Mouse (Mus musculus): ENCODE results near the gene Clip3. TPM values are rescaled to one million over a fixed set of nuclear protein-coding genes. Genes with fewer than 3 reads are reported as not detected.

Gene Clip3
- polyA plus RNA-seq, 2 experiments = 0.86 to 1.0 TPM

DNA sequence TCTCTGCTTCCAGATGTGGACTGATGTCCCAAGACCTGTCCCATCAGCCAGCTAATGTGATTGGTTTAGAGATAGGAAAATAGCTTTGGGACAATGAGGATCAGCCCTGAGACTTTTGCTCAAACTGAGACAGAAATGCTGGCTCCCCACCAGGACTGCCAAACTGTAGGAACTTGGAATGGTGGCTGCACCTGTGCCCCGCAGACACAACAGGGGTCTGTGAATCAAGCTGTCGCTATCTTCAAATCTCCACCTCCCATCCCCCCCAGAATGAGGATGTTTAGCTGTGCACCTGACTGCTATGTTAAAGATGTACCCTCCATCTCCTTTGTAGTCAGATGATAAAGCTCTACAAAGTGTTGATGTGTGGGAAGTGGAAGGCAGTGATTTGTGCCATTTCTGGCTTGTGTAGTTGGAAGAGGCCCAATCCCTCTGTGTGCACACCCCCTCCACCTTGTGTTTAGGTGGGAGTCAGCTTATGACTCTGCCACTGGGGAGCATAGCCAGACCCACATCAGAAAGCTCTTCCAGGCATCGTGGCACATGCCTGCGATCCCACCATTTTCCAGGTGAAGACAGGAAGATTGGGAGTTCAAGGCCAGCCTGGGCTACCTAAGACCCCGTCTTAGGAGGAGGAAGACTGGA lies 32.9 kb downstream of the Clip3 start:
- Histone ChIP-seq H3K9me3 (ENCODE audit: control insufficient read depth, low read length) (no peaks in the 10 kb centered on the region), H3K27ac (no peak overlapping the region), H3K27me3 (ENCODE audit: control insufficient read depth, insufficient read depth, low read length) (no peaks in the 10 kb centered on the region), H3K36me3 (replicated peaks; ENCODE audit: control insufficient read depth, insufficient read depth, low read depth) (no peaks in the 10 kb centered on the region), H3K9ac (replicated peaks) (no peak overlapping the region), H3K4me1 (replicated peaks; ENCODE audit: control insufficient read depth in 2 of 2, insufficient read depth in 2 of 2, low read length in 1 of 2) (peaks cover 9 to 13% of the 10 kb centered on the region in 2 experiments; a peak in 3 of 4 replicates), H3K4me3 (ENCODE audit: insufficient read depth in 1 of 2, low read depth in 2 of 2, low read length in 2 of 2) (no peak overlapping the region), H3K4me2 (ENCODE audit: low read depth) (no peak overlapping the region)
- TF ChIP-seq CTCF (IDR thresholded peaks at IDR 0.05; ENCODE audit: low read depth) = no peak
- no peak for TF ChIP-seq EP300 (IDR thresholded peaks at IDR 0.05; ENCODE audit: low read depth)
- WGBS (ENCODE audit: insufficient replicate concordance) = 57% methylated on average over 5 of the region's 5 CpGs
- DNase-seq (ENCODE audit: low read depth in 3 of 3, low spot score in 3 of 3) (no peak), ATAC-seq (ENCODE audit: insufficient read depth) (no peak)

GRCm38 (mm10) chr7:30325364-30325763 lies 33.8 kb downstream of the Clip3 start:
- Histone ChIP-seq H3K4me3 (ENCODE audit: insufficient read depth in 1 of 2, low read depth in 2 of 2, low read length in 2 of 2) (no peak overlapping the region), H3K9me3 (ENCODE audit: control insufficient read depth, low read length) (no peaks in the 10 kb centered on the region), H3K4me1 (replicated peaks; ENCODE audit: control insufficient read depth in 2 of 2, insufficient read depth in 2 of 2, low read length in 1 of 2) (peaks cover 9 to 13% of the 10 kb centered on the region in 2 experiments; a peak in 3 of 4 replicates), H3K4me2 (ENCODE audit: low read depth) (no peak overlapping the region), H3K36me3 (replicated peaks; ENCODE audit: control insufficient read depth, insufficient read depth, low read depth) (no peaks in the 10 kb centered on the region), H3K27me3 (ENCODE audit: control insufficient read depth, insufficient read depth, low read length) (no peaks in the 10 kb centered on the region), H3K27ac (no peak overlapping the region), H3K9ac (replicated peaks) (no peak overlapping the region)
- ATAC-seq (ENCODE audit: insufficient read depth) (no peak), DNase-seq (ENCODE audit: low read depth in 3 of 3, low spot score in 3 of 3) (peak in 2 of 3 experiments; percentile 48 to 59)
- no peak for TF ChIP-seq EP300 (IDR thresholded peaks at IDR 0.05; ENCODE audit: low read depth)
- peak; percentile 84 for TF ChIP-seq CTCF (IDR thresholded peaks at IDR 0.05; ENCODE audit: low read depth)
- 48% methylated on average over 2 of the region's 2 CpGs for WGBS (ENCODE audit: insufficient replicate concordance)

- no peak for TF ChIP-seq CTCF (IDR thresholded peaks at IDR 0.05; ENCODE audit: low read depth)
- no peak for TF ChIP-seq EP300 (IDR thresholded peaks at IDR 0.05; ENCODE audit: low read depth)
- Histone ChIP-seq H3K27ac (no peak overlapping the region), H3K36me3 (replicated peaks; ENCODE audit: control insufficient read depth, insufficient read depth, low read depth) (no peaks in the 10 kb centered on the region), H3K9ac (replicated peaks) (no peak overlapping the region), H3K4me1 (replicated peaks; ENCODE audit: control insufficient read depth in 2 of 2, insufficient read depth in 2 of 2, low read length in 1 of 2) (peaks cover 5 to 6% of the 10 kb centered on the region in 2 experiments; a peak in 3 of 4 replicates), H3K4me3 (ENCODE audit: insufficient read depth in 1 of 2, low read depth in 2 of 2, low read length in 2 of 2) (no peak overlapping the region), H3K9me3 (ENCODE audit: control insufficient read depth, low read length) (no peaks in the 10 kb centered on the region), H3K4me2 (ENCODE audit: low read depth) (no peak overlapping the region), H3K27me3 (ENCODE audit: control insufficient read depth, insufficient read depth, low read length) (no peaks in the 10 kb centered on the region)
- DNase-seq (ENCODE audit: low read depth in 3 of 3, low spot score in 3 of 3) (no peak), ATAC-seq (ENCODE audit: insufficient read depth) (no peak)
Observed at GRCm38 (mm10) chr7:30326427-30326826, 34.9 kb downstream of the Clip3 start.

- no peaks in the 10 kb centered on the region for H3K9me3 ChIP-seq (ENCODE audit: control insufficient read depth, low read length)
- 61% methylated on average over 15 of the region's 15 CpGs for WGBS (ENCODE audit: insufficient replicate concordance)
- H3K36me3 ChIP-seq (replicated peaks; ENCODE audit: control insufficient read depth, insufficient read depth, low read depth) = no peaks in the 10 kb centered on the region
- H3K27me3 ChIP-seq (ENCODE audit: control insufficient read depth, insufficient read depth, low read length) = no peaks in the 10 kb centered on the region
- H3K9ac ChIP-seq (replicated peaks) = no peak overlapping the region
- no peak overlapping the region for H3K4me3 ChIP-seq (ENCODE audit: insufficient read depth in 1 of 2, low read depth in 2 of 2, low read length in 2 of 2)
- no peak overlapping the region for H3K4me2 ChIP-seq (ENCODE audit: low read depth)
- ATAC-seq (ENCODE audit: insufficient read depth) (no peak), DNase-seq (ENCODE audit: low read depth in 3 of 3, low spot score in 3 of 3) (no peak)
- no peak overlapping the region for H3K27ac ChIP-seq
- H3K4me1 ChIP-seq (replicated peaks; ENCODE audit: control insufficient read depth in 2 of 2, insufficient read depth in 2 of 2, low read length in 1 of 2) = peaks cover 5 to 6% of the 10 kb centered on the region in 2 experiments; a peak in 3 of 4 replicates
- no peak for TF ChIP-seq CTCF (IDR thresholded peaks at IDR 0.05; ENCODE audit: low read depth)
- no peak for TF ChIP-seq EP300 (IDR thresholded peaks at IDR 0.05; ENCODE audit: low read depth)
Observed at GRCm38 (mm10) chr7:30327140-30327539, 35.6 kb downstream of the Clip3 start.

DNA sequence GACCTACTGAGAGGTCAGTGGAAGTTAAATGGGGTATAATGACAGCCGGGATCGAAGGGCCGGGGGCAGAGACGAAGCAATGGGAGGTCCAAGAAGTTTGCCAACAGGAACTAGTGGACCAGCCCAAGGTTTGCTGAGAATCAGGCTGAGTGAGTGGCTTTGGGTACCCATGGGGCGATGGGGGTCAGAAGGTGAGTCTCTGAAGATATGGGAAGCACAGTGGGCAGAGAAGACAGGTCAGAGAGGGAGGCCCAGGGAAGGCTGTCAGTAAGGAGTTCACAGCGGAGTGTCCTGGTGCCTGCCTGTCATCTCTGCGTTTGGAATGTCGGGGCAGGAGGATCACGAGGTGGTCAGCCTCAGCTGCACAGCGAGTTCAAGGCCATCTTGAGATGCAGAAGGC lies 36.9 kb downstream of the Clip3 start:
- WGBS (ENCODE audit: insufficient replicate concordance) = 35% methylated on average over 10 of the region's 10 CpGs
- Histone ChIP-seq H3K4me2 (ENCODE audit: low read depth) (no peak overlapping the region), H3K4me1 (replicated peaks; ENCODE audit: control insufficient read depth in 2 of 2, insufficient read depth in 2 of 2, low read length in 1 of 2) (peaks cover 0 to under 1% of the 10 kb centered on the region in 2 experiments; a peak in 1 of 4 replicates), H3K4me3 (ENCODE audit: insufficient read depth in 1 of 2, low read depth in 2 of 2, low read length in 2 of 2) (no peak overlapping the region), H3K27ac (no peak overlapping the region), H3K9ac (replicated peaks) (no peak overlapping the region), H3K9me3 (ENCODE audit: control insufficient read depth, low read length) (no peaks in the 10 kb centered on the region), H3K27me3 (ENCODE audit: control insufficient read depth, insufficient read depth, low read length) (no peaks in the 10 kb centered on the region), H3K36me3 (replicated peaks; ENCODE audit: control insufficient read depth, insufficient read depth, low read depth) (no peaks in the 10 kb centered on the region)
- DNase-seq (ENCODE audit: low read depth in 3 of 3, low spot score in 3 of 3) = no peak
- no peak for ATAC-seq (ENCODE audit: insufficient read depth)
- TF ChIP-seq CTCF (IDR thresholded peaks at IDR 0.05; ENCODE audit: low read depth) (no peak), EP300 (IDR thresholded peaks at IDR 0.05; ENCODE audit: low read depth) (no peak)
